31 mouse cellular contexts compared by ENCODE assay signal in genomic region chr5:114485685-114486084, GRCm38 (mm10). TPM values are rescaled to one million over a fixed set of nuclear protein-coding genes. Genes with fewer than 3 reads are reported as not detected.
DNase-seq lines count a peak whose midpoint lies in the region; ATAC-seq and TF ChIP-seq lines count a peak whose summit lies in the region.
"Had no signal": no experiment of that assay in that cellular context is flagged by ENCODE, and none has a peak within 500 bp of the region (broad histone marks: within the 10 kb centered on the region; RNA-seq: fewer than 3 reads in every experiment).

No protein-coding gene starts in this region.

- peaks cover 9% of the 10 kb centered on the region for H3K4me1 ChIP-seq in testis, adult 2 months (ENCODE audit: control insufficient read depth, insufficient read depth, low read length)
- no peaks in the 10 kb centered on the region for H3K4me1 ChIP-seq in intestine, postnatal 0 days (replicated peaks; ENCODE audit: control insufficient read depth, insufficient read depth, low read length)
- H3K4me1 ChIP-seq: heart, embryonic 12.5 days; heart, embryonic 15.5 days had no signal

- peak; percentile 48; the same call in 1 of the 2 replicates for TF ChIP-seq POLR2A in testis, adult 2 months (IDR thresholded peaks at IDR 0.05; ENCODE audit: control insufficient read depth, low read depth, low read length)

- ATAC-seq in intestine, postnatal 0 days, result no peak
- ATAC-seq: CD4-positive, CD25-positive, alpha-beta regulatory T cell, adult 4 months; forebrain, embryonic 15.5 days; hindbrain, embryonic 16.5 days; intestine, embryonic 15.5 days had no signal

- no peaks in the 10 kb centered on the region for H3K9me3 ChIP-seq in intestine, postnatal 0 days (ENCODE audit: control insufficient read depth)
- H3K9me3 ChIP-seq: embryonic facial prominence, embryonic 10.5 days; embryonic facial prominence, embryonic 13.5 days; forebrain, embryonic 12.5 days; forebrain, embryonic 15.5 days; heart, embryonic 12.5 days; heart, embryonic 15.5 days; hindbrain, embryonic 12.5 days; intestine, embryonic 15.5 days had no signal

- no peaks in the 10 kb centered on the region for H3K27me3 ChIP-seq in testis, adult 2 months (ENCODE audit: control insufficient read depth, insufficient read depth, low read length)
- H3K27me3 ChIP-seq in intestine, postnatal 0 days (replicated peaks; ENCODE audit: control insufficient read depth, insufficient read depth, low read length), result no peaks in the 10 kb centered on the region
- H3K27me3 ChIP-seq: embryonic facial prominence, embryonic 13.5 days; forebrain, embryonic 12.5 days; forebrain, embryonic 15.5 days; heart, embryonic 12.5 days; heart, embryonic 15.5 days; hindbrain, embryonic 12.5 days; intestine, embryonic 15.5 days had no signal

- 78% methylated on average over 14 of the region's 14 CpGs for WGBS in intestine, postnatal 0 days

- H3K9ac ChIP-seq in intestine, postnatal 0 days (ENCODE audit: low read depth, low read length), result no peak overlapping the region
- H3K9ac ChIP-seq: embryonic facial prominence, embryonic 13.5 days; forebrain, embryonic 12.5 days; forebrain, embryonic 15.5 days; heart, embryonic 12.5 days; heart, embryonic 15.5 days; hindbrain, embryonic 12.5 days; intestine, embryonic 15.5 days had no signal

- TF ChIP-seq CTCF in testis, adult 2 months (IDR thresholded peaks at IDR 0.05; ENCODE audit: control insufficient read depth, insufficient read depth, insufficient replicate concordance, low read depth, low read length), result no peak
- no peak for TF ChIP-seq CTCF in intestine, postnatal 0 days (IDR thresholded peaks at IDR 0.05; ENCODE audit: low read depth)

- H3K36me3 ChIP-seq in testis, adult 2 months (ENCODE audit: control insufficient read depth, insufficient read depth, low read length), result no peaks in the 10 kb centered on the region
- no peaks in the 10 kb centered on the region for H3K36me3 ChIP-seq in intestine, postnatal 0 days (ENCODE audit: control insufficient read depth, insufficient read depth)
- H3K36me3 ChIP-seq: embryonic facial prominence, embryonic 10.5 days; embryonic facial prominence, embryonic 13.5 days; forebrain, embryonic 12.5 days; forebrain, embryonic 15.5 days; heart, embryonic 12.5 days; heart, embryonic 15.5 days; hindbrain, embryonic 12.5 days; intestine, embryonic 15.5 days had no signal

- H3K27ac ChIP-seq in testis, adult 2 months (ENCODE audit: control insufficient read depth, insufficient read depth, low read depth, low read length), result peak overlapping the region; percentile 7
- H3K27ac ChIP-seq in intestine, postnatal 0 days (ENCODE audit: low read depth, low read length), result no peak overlapping the region
- H3K27ac ChIP-seq: embryonic facial prominence, embryonic 10.5 days; embryonic facial prominence, embryonic 13.5 days; forebrain, embryonic 12.5 days; forebrain, embryonic 15.5 days; gastrocnemius, adult 2 months; heart, embryonic 15.5 days; hindbrain, embryonic 12.5 days; intestine, embryonic 15.5 days had no signal

- peak overlapping the region; percentile 89 for H3K4me3 ChIP-seq in testis, adult 2 months (ENCODE audit: control insufficient read depth, low read depth, low read length)
- H3K4me3 ChIP-seq in intestine, postnatal 0 days (ENCODE audit: low read depth, low read length), result no peak overlapping the region
- H3K4me3 ChIP-seq: embryonic facial prominence, embryonic 10.5 days; embryonic facial prominence, embryonic 13.5 days; erythroblast, embryonic 14.5 days; forebrain, embryonic 12.5 days; forebrain, embryonic 15.5 days; gastrocnemius, adult 2 months; heart, embryonic 12.5 days; heart, embryonic 15.5 days; hindbrain, embryonic 12.5 days; intestine, embryonic 15.5 days had no signal

- no peak for DNase-seq in testis, postnatal 14 days (ENCODE audit: low spot score)
- DNase-seq in ES-CJ7 (ENCODE audit: low read depth, low spot score) (peak; percentile 93), MEL-GATA-1-ER (ENCODE audit: extremely low read depth, low read depth) (peak; percentile 97), ZHBTc4 (ENCODE audit: low read depth, low spot score) (peak; percentile 87)
- no peak for DNase-seq in frontal cortex, adult 2 months (ENCODE audit: extremely low spot score in 1 of 2, low spot score in 1 of 2)
- no peak for DNase-seq in gastrocnemius, postnatal 10 days
- DNase-seq: adrenal gland, adult 2 months; adrenal gland, postnatal 14 days; cerebellum, adult 11 months; cerebellum, adult 2 months; cerebellum, adult 9-11 months; cerebellum, postnatal 25 days; embryo, embryonic 11 days; gastrocnemius, adult 2 months; gastrocnemius, postnatal 25 days; heart, postnatal 14 days; heart, postnatal 4 days; kidney, adult 18-20 months had no signal

- H3K4me2 ChIP-seq in intestine, postnatal 0 days (replicated peaks; ENCODE audit: low read depth), result no peak overlapping the region
- H3K4me2 ChIP-seq: embryonic facial prominence, embryonic 13.5 days; forebrain, embryonic 12.5 days; forebrain, embryonic 15.5 days; heart, embryonic 12.5 days; heart, embryonic 15.5 days; hindbrain, embryonic 12.5 days; intestine, embryonic 15.5 days had no signal

RNA-seq across cellular contexts. Expression of gene Mvk, which starts 41.6 kb away (rescaled TPM):
- 10.2 and 13.2 TPM in 2 replicates for polyA plus RNA-seq in testis, adult 2 months (2012; rRNA removed)
- 35.8 and 38.1 TPM in 2 replicates for polyA plus RNA-seq in frontal cortex, adult 2 months (2012; rRNA removed)
- 13.8 and 14.4 TPM in 2 replicates for polyA plus RNA-seq in intestine, postnatal 0 days (2015; fragmentation: Nextera tagmentation; extraction: Ambion mirVana)
- 10 to 100 TPM; 13.8 to 15.1 TPM for total RNA-seq in gastrocnemius, postnatal 10 days (2021)

RNA-seq across cellular contexts. Expression of gene Mmab, which starts 41.8 kb away (rescaled TPM):
- 2.5 and 2.9 TPM in 2 replicates for polyA plus RNA-seq in testis, adult 2 months (2012; rRNA removed)
- polyA plus RNA-seq in frontal cortex, adult 2 months (2012; rRNA removed), result 31.1 and 31.4 TPM in 2 replicates
- polyA plus RNA-seq in intestine, postnatal 0 days (2015; fragmentation: Nextera tagmentation; extraction: Ambion mirVana), result 7.3 and 8.0 TPM in 2 replicates
- total RNA-seq in gastrocnemius, postnatal 10 days (2021), result 10 to 100 TPM; 10.4 to 11.0 TPM

Comparison
In these comparisons a context has a peak if more than half of its experiments do, and no peak if none do; other contexts are left out.
1. DNase-seq: peak in ES-CJ7 (single experiment), MEL-GATA-1-ER (single experiment) and ZHBTc4 (single experiment); none in testis, postnatal 14 days (single experiment), frontal cortex, adult 2 months (0 of 2) and gastrocnemius, postnatal 10 days (single experiment).